Mouse (Mus musculus): ENCODE results near the gene Trip10.

Gene Trip10

GRCm38 (mm10) chr17:57233038-57233437 lies 16.2 kb upstream of the Trip10 start:
- in situ Hi-C loops (cut with MboI, MseI) = loop anchor here (25.0 kb wide), 1 partner anchor 1521 kb away; the partner anchor contains the start of gene Pot1b

GRCm38 (mm10) chr17:57234254-57234928 lies 14.9 kb upstream of the Trip10 start:
- in situ Hi-C loops (cut with MboI, MseI) = loop anchor here (25.0 kb wide), 1 partner anchor 1522 kb away; the partner anchor contains the start of gene Pot1b

DNA sequence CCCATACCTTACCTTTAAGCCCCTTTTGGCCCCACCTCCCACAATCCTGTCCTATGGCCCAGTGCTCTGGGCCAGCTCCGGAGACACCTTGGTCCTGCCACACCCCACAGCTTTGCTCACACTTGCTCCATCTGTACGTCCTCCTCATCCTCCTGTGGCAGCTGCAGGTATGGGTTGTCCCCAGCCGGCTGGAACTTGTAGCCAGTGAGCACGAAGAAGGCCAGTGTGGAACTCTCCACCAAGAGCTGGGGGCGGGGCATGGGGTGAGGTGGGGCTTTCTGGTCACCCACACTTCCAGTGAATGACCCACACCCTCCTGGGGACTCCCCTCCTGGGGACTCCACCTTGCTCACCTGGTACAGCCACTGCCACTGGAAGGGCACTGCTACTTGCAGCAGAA lies 13.5 kb upstream of the Trip10 start:
- in situ Hi-C loops (cut with MboI, MseI) = loop anchor here (25.0 kb wide), 1 partner anchor 1524 kb away; the partner anchor contains the start of gene Pot1b

GRCm38 (mm10) chr17:57237181-57237580 lies 12.1 kb upstream of the Trip10 start:
- in situ Hi-C loops (cut with MboI, MseI) = loop anchor here (25.0 kb wide), 1 partner anchor 1525 kb away; the partner anchor contains the start of gene Pot1b

- in situ Hi-C loops (cut with MboI, MseI) = loop anchor here (25.0 kb wide), 1 partner anchor 1532 kb away; the partner anchor contains the start of gene Pot1b
Observed at GRCm38 (mm10) chr17:57243650-57244370, 5.4 kb upstream of the Trip10 start.

DNA sequence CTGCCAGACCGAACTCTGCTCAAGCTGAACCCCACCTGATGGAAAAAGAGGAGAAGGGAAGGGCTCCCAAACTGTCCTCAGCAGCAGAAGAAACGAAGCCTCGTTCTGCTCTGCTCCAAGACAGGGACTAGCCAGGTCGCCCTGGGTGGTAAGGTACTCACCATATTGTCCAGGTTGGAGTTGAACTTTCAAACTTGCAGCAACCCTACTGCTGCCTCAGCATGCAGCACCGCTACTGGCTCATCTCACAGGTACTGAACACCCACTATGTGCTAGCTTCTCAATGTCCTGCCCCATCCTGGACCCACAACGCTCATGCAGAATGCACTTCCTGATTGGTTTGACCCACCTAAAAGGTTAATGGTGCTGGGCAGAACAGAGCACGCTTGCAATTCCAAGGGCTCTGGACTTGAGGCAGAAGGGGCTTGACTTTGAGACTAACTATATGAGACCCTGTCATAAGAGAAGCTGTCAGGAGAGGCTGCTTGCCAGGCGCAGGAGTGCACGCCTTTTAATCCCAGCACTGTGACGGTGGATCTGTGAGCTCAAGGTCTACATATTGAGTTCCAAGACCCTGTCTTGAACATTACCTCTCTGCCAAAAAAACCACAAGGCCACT lies 3.8 kb upstream of the Trip10 start:
- in situ Hi-C loops (cut with MboI, MseI) = loop anchor here (25.0 kb wide), 1 partner anchor 1533 kb away; the partner anchor contains the start of gene Pot1b

DNA sequence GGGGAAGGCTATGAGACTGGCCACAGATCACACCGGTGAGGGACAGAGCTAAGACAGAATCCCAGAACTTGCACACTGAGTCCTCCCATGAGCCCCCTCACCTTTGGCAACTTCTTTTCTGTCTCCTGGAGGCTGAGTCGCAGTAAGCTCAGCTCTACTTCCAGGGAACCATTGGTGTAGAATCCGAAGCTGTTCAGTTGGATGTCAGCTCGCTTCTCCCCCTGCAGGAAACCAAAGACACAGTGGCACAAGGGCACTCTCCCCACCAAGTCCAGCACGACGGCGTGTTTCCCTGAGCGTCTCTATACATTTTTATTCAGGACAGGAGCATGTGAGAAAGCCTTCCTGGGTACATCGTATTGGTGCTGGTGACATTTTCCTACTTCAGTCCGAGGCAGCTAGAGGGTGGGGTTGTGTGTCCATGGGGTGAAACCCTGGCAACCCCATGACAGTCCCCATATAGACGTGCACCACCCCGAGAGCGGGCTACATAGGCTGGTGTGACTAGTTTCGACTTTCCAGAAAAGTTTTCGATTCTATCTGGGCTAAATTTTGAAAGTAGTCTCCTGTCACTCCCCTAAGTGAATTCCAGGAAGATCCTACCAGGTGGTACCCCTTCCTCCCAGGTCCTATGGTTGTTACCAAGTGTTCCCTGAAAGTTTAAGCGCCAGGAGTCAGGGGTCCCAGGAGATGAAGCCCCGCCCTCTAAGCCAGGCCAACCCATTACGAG lies 2.4 kb upstream of the Trip10 start:
- in situ Hi-C loops (cut with MboI, MseI) = loop anchor here (25.0 kb wide), 1 partner anchor 1535 kb away; the partner anchor contains the start of gene Pot1b

DNA sequence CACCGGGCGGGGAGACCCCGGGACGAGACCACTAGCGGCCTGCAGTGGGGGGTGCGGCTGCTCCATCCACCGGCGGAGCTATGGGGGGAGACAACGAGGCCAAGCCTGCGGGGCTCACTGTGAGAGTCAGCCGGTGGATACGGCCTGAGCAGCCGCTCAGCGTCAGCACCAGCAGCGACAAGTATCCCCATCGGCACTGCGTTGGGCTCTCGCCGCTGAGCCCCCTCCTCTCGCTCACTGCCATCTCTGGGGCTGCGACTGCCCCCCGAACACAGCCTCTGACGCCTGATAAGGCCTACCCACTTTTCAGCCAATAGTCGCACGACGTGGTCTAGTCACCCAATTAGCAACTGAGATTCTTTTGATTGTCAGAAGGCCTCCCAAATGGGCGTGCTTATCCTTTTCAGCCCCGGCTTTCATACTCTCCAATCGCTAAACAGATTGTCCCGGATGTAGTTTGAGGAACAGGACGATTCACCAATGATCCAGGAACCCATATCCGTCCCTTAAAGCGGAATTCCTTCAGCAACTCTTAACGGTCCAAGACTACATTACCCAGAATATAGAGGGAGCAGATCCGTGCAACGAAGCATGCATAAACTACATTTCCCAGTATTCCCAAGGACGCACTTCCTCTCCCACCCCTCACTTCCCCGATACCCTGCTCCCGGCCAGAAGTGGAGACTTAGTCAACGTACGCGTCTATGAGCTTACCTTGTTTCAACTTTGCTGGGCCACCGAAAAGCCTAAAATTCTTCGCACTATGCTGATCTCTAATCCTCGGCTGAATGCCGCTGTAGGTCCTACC lies 1.7 kb upstream of the Trip10 start:
- in situ Hi-C loops (cut with MboI, MseI) = loop anchor here (25.0 kb wide), 1 partner anchor 1535 kb away; the partner anchor contains the start of gene Pot1b

DNA sequence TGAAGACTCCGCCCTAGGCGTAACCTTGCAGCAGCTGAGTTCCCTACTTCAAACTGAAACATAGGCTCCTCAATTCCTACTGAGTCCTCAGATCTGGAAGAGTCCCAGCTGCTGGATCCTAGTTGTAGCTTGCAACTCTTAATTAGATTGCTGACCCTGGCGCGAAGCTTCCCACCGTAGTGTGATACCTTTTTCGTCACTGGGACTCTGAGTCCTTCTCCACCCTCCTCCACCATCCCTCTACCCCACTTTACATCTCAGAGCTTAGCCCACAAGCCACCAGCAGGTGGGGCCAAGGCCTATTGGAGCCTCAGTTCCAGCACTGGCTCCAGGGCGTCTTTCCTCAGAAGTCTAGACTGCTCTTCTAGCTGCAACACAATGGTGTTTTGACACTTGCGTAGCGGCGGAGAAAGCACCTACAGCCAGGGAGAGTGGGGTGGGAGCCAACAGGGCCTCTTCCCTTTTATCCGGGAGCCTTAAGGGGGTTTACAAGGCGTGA lies 1.0 kb upstream of the Trip10 start, which contains the start of gene Gpr108:
TSS of gene Gpr108 (minus strand) at position 246 of the 499 bp plus-strand sequence.
- in situ Hi-C loops (cut with MboI, MseI) = loop anchor here (25.0 kb wide), 1 partner anchor 1536 kb away; the partner anchor contains the start of gene Pot1b

DNA sequence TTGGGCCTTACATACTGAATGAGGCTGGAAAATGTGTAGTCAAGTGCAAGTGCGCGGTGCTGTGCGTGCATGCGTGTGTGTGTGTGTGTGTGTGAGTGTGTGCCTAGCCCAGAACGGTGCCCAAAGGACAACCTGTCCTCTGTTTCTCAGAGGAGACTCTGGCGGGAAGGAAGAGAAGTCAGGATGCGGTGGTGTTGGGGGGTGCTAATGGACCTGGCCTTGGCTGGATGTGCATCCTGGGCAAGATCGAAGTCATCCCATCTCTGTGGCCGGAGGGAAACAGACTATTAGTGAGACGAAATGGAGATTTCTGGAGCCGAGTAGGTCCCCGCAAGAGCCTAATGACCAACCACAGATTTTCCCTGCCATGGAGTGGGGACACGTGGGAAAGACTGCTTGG lies 484 bp upstream of the Trip10 start:
- in situ Hi-C loops (cut with MboI, MseI) = loop anchor here (25.0 kb wide), 1 partner anchor 1536 kb away; the partner anchor contains the start of gene Pot1b

GRCm38 (mm10) chr17:57250461-57251160 lies 1.4 kb downstream of the Trip10 start:
- in situ Hi-C loops (cut with MboI, MseI) = no loop called here

GRCm38 (mm10) chr17:57251431-57251830 lies 2.2 kb downstream of the Trip10 start:
- in situ Hi-C loops (cut with MboI, MseI) = no loop called here

- in situ Hi-C loops (cut with MboI, MseI) = no loop called here
Observed at GRCm38 (mm10) chr17:57253306-57253705, 4.1 kb downstream of the Trip10 start.

DNA sequence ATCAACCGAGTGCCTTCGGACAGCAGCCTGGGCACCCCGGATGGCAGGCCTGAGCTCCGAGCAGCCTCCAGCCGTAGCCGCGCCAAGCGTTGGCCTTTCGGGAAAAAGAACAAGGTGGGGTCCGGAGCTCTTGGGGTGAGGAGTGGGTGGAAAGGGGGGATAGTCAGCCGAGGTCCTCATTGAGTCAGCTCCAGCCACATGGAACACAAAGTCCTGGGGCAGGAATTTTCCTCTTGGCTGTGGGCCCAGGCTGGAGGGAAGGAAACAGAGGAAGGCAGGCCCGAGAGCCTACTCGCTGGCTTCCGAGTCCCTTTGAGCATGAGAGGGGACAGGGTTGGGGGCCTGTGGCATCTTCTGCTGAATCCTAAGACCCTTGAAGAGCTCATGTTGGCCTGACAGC lies 6.1 kb downstream of the Trip10 start:
- in situ Hi-C loops (cut with MboI, MseI) = no loop called here

- in situ Hi-C loops (cut with MboI, MseI) = no loop called here
Observed at GRCm38 (mm10) chr17:57256921-57257485, 7.7 kb downstream of the Trip10 start.

DNA sequence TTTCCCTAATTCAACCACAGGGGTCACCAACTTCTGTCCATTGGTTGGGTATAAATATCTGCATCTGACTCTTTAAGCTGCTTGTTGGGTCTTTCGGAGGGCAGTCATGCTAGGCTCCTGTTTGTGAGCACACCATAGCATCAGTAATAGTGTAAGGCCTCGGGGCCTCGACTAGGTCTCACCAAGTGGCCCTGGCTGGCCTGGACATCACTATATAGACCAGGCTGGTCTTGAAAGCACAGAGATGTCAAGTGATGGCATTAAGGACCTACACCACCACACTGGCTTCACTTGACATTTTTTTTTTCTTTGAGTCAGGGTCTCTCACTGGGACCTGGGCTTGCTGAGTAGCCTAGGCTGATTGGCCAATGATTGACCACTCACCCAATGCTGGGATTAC lies 8.9 kb downstream of the Trip10 start:
- in situ Hi-C loops (cut with MboI, MseI) = no loop called here

- in situ Hi-C loops (cut with MboI, MseI) = no loop called here
Observed at GRCm38 (mm10) chr17:57259742-57260141, 10.5 kb downstream of the Trip10 start.

- in situ Hi-C loops (cut with MboI, MseI) = no loop called here
Observed at GRCm38 (mm10) chr17:57260351-57260750, 11.1 kb downstream of the Trip10 start.

DNA sequence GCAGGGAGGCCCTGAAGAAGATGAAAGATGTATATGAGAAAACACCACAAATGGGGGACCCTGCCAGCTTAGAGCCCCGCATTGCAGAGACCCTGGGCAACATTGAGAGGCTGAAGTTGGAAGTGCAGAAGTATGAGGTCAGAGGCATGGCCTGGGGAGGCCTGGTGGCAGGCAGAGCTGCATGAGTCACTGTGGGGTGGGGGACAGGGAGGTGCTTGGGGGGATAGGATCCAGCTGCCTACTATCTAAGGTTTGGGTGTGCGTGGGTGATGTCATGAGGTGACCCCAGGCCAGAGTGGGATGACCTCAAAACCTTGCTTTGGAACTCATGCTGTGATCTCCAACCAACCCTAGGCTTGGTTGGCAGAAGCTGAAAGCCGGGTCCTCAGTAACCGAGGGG lies 12.0 kb downstream of the Trip10 start:
- in situ Hi-C loops (cut with MboI, MseI) = no loop called here

Measured in T-helper 1 cell (primary cell).